ENCODE assay signal across 8 mouse cellular contexts in the genomic region with DNA sequence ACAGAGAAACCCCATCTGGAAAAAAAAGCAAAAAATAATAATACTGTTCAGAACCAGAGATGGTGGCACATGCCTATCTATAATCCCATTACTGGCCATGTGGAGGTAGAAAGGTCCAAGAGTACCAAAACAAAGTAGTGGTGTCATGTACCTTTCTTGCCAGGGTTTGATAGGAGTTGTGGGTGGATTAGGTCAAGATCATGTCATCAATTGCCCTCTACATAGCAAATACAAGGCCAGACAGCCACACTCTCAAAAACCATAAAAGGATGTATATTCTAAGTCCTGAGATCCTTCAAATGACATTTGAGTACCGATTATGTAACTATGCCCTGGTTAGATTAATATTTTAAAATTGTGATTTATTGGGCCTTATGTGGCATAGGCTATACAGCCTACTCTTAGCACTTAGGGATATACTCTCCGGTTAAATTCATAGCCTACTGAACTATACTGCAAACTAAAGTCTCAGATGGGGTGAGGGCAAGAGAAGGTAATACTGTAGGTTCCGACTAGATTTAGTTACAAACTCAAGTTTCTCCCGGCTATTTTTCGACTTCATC. TPM values are rescaled to one million over a fixed set of nuclear protein-coding genes. Genes with fewer than 3 reads are reported as not detected.
DNase-seq lines count a peak whose midpoint lies in the region; ATAC-seq lines count a peak whose summit lies in the region.

No protein-coding gene starts in this region.

- no peaks in the 10 kb centered on the region for H3K9me3 ChIP-seq in heart, embryonic 12.5 days (replicated peaks)
- no peaks in the 10 kb centered on the region for H3K9me3 ChIP-seq in heart, embryonic 15.5 days (replicated peaks)
- no peaks in the 10 kb centered on the region for H3K9me3 ChIP-seq in midbrain, embryonic 11.5 days (ENCODE audit: control insufficient read depth, low read length)

- peak overlapping the region; percentile 70 for H3K4me2 ChIP-seq in heart, embryonic 12.5 days
- H3K4me2 ChIP-seq in heart, embryonic 15.5 days = peak overlapping the region; percentile 67
- peak overlapping the region; percentile 53 for H3K4me2 ChIP-seq in midbrain, embryonic 11.5 days

- WGBS in heart, embryonic 12.5 days = 16% methylated on average over 5 of the region's 5 CpGs
- 15% methylated on average over 5 of the region's 5 CpGs for WGBS in heart, embryonic 15.5 days
- WGBS in midbrain, embryonic 11.5 days = 20% methylated on average over 5 of the region's 5 CpGs

- no peak for DNase-seq in heart, postnatal 4 days
- peak; percentile 39 for DNase-seq in Muller cell, postnatal 12 days (ENCODE audit: inconsistent ontology term)
- peak; percentile 88 for DNase-seq in midbrain, embryonic 11.5 days (ENCODE audit: low spot score, missing footprints)
- DNase-seq in right cerebral cortex, postnatal 10 days (ENCODE audit: low spot score in 2 of 2) = no peak
- no peak for DNase-seq in gastrocnemius, adult 18-20 months (ENCODE audit: low spot score)

- no peaks in the 10 kb centered on the region for H3K27me3 ChIP-seq in heart, embryonic 12.5 days (replicated peaks)
- no peaks in the 10 kb centered on the region for H3K27me3 ChIP-seq in heart, embryonic 15.5 days
- H3K27me3 ChIP-seq in midbrain, embryonic 11.5 days (ENCODE audit: control insufficient read depth, insufficient read depth, low read length) = no peaks in the 10 kb centered on the region

- H3K9ac ChIP-seq in heart, embryonic 12.5 days = peak overlapping the region; percentile 88
- peak overlapping the region; percentile 82 for H3K9ac ChIP-seq in heart, embryonic 15.5 days
- peak overlapping the region; percentile 99 for H3K9ac ChIP-seq in midbrain, embryonic 11.5 days (ENCODE audit: low read length)

- ATAC-seq in heart, embryonic 12.5 days (ENCODE audit: insufficient number of reproducible peaks, low FRiP score) = no peak
- no peak for ATAC-seq in heart, embryonic 15.5 days (replicated peaks; ENCODE audit: insufficient number of reproducible peaks, insufficient read depth, low FRiP score, low read depth)
- ATAC-seq in midbrain, embryonic 11.5 days (ENCODE audit: low FRiP score) = no peak
- no peak for ATAC-seq in megakaryocyte-erythroid progenitor cell, adult 5-6 weeks (replicated peaks; ENCODE audit: low FRiP score, low TSS enrichment, poor library complexity, severe bottlenecking)

- H3K36me3 ChIP-seq in heart, embryonic 12.5 days = peaks cover 30% of the 10 kb centered on the region
- H3K36me3 ChIP-seq in heart, embryonic 15.5 days = peaks cover 12% of the 10 kb centered on the region
- no peaks in the 10 kb centered on the region; the same call in 1 of the 2 replicates for H3K36me3 ChIP-seq in midbrain, embryonic 11.5 days (ENCODE audit: control insufficient read depth, insufficient read depth, low read length)

- H3K4me1 ChIP-seq in heart, embryonic 12.5 days (replicated peaks) = peaks cover 15% of the 10 kb centered on the region
- peaks cover 15% of the 10 kb centered on the region for H3K4me1 ChIP-seq in heart, embryonic 15.5 days (replicated peaks)
- no peaks in the 10 kb centered on the region for H3K4me1 ChIP-seq in midbrain, embryonic 11.5 days (ENCODE audit: control insufficient read depth, insufficient read depth, low read length)

- H3K4me3 ChIP-seq in heart, embryonic 12.5 days = peak overlapping the region; percentile 69
- H3K4me3 ChIP-seq in heart, embryonic 15.5 days = peak overlapping the region; percentile 62
- H3K4me3 ChIP-seq in midbrain, embryonic 11.5 days (ENCODE audit: low read depth, low read length) = peak overlapping the region; percentile 77

- peak overlapping the region; percentile 99 for H3K27ac ChIP-seq in heart, embryonic 12.5 days (ENCODE audit: poor library complexity, severe bottlenecking)
- peak overlapping the region; percentile 97 for H3K27ac ChIP-seq in heart, embryonic 15.5 days
- H3K27ac ChIP-seq in midbrain, embryonic 11.5 days (ENCODE audit: low read depth, low read length) = peak overlapping the region; percentile 98

RNA-seq across cellular contexts. Expression of a gene that starts 0.8 kb away (rescaled TPM):
- polyA plus RNA-seq in heart, embryonic 12.5 days (2016; fragmentation: Nextera tagmentation; extraction: Ambion mirVana) = 16.0 and 17.1 TPM in 2 replicates
- 10 to 100 TPM; 12.9 to 14.4 TPM for total RNA-seq in heart, postnatal 4 days (2021)
- polyA plus RNA-seq in heart, embryonic 15.5 days (2015; fragmentation: Nextera tagmentation; extraction: Ambion mirVana) = 11.9 and 14.7 TPM in 2 replicates
- polyA plus RNA-seq in midbrain, embryonic 11.5 days (2014; fragmentation: Nextera tagmentation; extraction: Ambion mirVana) = 32.4 and 32.5 TPM in 2 replicates
- total RNA-seq in gastrocnemius, adult 18-20 months (2021) = 1 to 10 TPM; 8.3 to 8.6 TPM
- total RNA-seq in megakaryocyte-erythroid progenitor cell, adult 5-6 weeks (2014; fragmentation: Nextera tagmentation) = 18.8 and 25.7 TPM in 2 replicates
- total RNA-seq in megakaryocyte-erythroid progenitor cell, adult 5-6 weeks (2017) = 30.1 and 47.0 TPM in 2 replicates

RNA-seq across cellular contexts. Expression of a gene that starts 42.1 kb away (rescaled TPM):
- 43.8 and 43.9 TPM in 2 replicates for polyA plus RNA-seq in heart, embryonic 12.5 days (2016; fragmentation: Nextera tagmentation; extraction: Ambion mirVana)
- 100 to 1,000 TPM in 1 of 2 experiments, 10 to 100 TPM in 1; 99.5 to 103 TPM for total RNA-seq in heart, postnatal 4 days (2021)
- 34.3 and 35.3 TPM in 2 replicates for polyA plus RNA-seq in heart, embryonic 15.5 days (2015; fragmentation: Nextera tagmentation; extraction: Ambion mirVana)
- polyA plus RNA-seq in midbrain, embryonic 11.5 days (2014; fragmentation: Nextera tagmentation; extraction: Ambion mirVana) = 37.8 and 40.2 TPM in 2 replicates
- total RNA-seq in gastrocnemius, adult 18-20 months (2021) = 10 to 100 TPM; 88.3 to 92.0 TPM
- 96.2 and 126 TPM in 2 replicates for total RNA-seq in megakaryocyte-erythroid progenitor cell, adult 5-6 weeks (2014; fragmentation: Nextera tagmentation)
- 252 and 297 TPM in 2 replicates for total RNA-seq in megakaryocyte-erythroid progenitor cell, adult 5-6 weeks (2017)

Comparison
In these comparisons a context has a peak if more than half of its experiments do, and no peak if none do; other contexts are left out.
1. DNase-seq: peak in Muller cell, postnatal 12 days (single experiment) and midbrain, embryonic 11.5 days (single experiment); none in heart, postnatal 4 days (single experiment), right cerebral cortex, postnatal 10 days (0 of 2) and gastrocnemius, adult 18-20 months (single experiment).
2. Peak in every context shown above with its lines, with median percentiles within 50 percentile points of each other: H3K27ac ChIP-seq, H3K4me2 ChIP-seq, H3K4me3 ChIP-seq and H3K9ac ChIP-seq.